Mouse (Mus musculus) cerebellum, postnatal 25 days (tissue): ENCODE data around the gene Sned1.
A peak's percentile ranks its signal among the peaks of the same experiment; 100 is the strongest.
"Not testable (repeated sequence)": the region's sequence is repeated elsewhere in the genome, so short reads cannot be mapped to it uniquely, and the experiment has no call there.

Experiments
- DNase-seq, 2 experiments: peaks; one replicate each; pipeline ENCODE4 v3.0.0; 2021; ENCODE audit warnings: mixed read lengths in 2 of 2

Sned1 gene

DNA sequence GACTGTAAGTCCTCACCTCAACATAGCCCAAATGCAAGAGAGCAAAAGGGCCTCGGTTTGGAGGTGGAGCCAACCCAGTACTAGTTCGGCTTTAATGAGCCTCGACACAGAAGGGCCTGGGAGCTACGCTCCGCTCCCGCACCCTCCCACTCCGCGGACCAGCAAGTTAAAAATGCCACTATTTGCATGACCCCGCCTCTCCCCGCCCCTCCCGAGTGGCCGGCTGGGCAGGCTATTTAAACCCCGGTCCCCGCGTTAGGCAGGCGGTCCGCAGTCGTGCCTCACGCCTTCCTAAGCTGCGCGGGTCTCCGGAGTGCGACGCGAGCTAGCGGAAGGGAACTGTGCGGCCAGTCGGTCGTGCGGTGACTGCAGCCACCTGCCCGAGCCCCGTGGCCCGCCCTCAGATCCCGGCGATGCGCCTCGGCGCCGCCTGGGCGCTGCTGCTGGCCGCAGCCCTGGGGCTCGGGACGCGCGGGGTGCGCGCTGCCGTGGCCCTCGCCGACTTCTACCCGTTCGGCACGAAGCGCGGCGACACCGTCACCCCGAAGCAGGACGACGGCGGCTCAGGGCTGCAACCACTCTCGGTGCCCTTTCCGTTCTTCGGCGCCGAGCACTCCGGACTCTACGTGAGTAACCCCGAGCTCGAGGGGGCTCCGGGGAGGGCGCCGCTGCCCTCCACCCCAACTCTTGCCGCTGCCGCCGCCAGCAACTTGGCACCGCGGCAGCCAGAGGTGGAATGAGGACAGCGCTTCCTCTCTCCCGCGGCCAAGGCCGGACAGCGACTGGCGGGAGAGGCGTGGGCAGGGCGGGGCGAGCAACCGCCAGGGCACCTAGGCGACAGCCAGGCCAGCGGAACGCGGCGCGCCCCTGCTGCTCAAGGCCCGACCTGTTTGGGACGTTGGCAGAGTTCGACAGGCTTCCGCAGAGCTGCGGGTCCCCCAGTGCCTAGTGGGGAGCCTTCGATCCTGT, at the start of gene Sned1:
TSS of gene Sned1 (plus strand) at position 266 of the 969 bp plus-strand sequence.
- DNase-seq, result peak; percentile 88 to 91

DNA sequence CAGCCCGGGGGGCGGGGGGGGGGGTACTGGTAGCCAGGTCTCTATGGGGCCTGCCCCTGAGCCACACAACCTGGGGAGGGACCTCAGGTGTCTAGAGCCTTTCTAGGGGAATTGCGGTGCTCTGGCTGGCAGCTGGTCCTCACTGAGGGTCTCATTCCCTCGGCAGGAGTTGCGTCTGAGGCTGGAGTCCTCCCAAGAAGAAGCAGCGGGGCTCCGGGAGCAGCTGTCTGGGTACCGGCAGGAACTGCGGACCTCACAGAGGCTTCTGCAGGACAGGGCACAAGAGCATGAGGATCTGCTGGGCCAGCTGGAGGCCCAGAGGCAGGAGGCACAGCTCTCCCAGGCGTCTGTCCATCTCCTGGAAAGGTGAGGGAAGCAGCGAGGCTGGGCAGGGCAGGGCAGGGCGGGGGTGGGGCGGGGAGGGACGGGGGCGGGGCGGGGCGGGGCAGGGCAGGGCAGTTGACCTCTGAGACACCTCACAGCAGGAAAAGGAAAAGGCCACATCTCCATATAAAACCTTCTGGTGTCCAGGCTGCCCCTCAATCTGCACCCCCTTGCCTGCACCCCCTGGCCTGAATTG, 44.8 kb upstream of the Sned1 start:
- no peak for DNase-seq

- no peak for DNase-seq
These were observed 40.7 kb upstream of the Sned1 start for GRCm38 (mm10) chr1:93194961-93195360.

DNA sequence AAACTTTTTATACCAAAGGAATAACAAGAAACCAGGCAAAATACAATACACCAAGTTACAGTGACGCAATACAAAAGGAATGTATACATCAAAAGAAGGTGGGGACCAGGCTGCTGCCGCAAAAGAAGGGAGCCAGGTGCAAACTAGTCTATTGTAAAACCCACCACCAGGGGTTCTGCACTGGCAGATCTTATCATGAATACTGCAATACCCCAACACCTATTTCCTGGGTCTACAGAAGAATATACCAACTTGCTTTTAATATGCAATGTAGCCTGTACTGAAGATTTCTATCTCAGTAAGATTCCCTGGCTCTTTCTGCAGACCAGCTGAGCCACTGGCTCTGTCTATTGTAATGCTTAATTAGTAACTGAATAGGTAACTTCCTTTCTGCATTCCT, 38.2 kb upstream of the Sned1 start:
- DNase-seq, result not testable (repeated sequence)

DNA sequence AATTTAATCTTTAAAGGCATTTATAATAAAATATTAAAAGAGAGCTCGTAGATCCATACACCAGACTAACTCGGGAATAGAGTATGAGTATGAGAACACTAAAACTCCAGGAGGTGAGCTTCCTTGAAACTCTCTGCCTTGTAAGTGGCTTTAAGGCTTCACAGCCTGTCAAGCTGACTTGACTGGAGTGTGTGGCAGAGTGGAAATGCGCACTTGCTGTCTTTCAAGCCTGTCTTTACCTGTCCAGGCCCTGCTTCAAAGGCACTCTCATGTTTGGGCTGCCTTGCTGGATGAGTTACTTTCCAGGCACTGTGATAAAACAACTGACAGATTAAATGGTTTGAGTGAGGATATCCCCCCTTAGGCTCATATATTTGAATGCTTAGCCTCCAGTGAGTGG, 37.7 kb upstream of the Sned1 start:
- DNase-seq, result no peak

GRCm38 (mm10) chr1:93206277-93206970, 29.2 kb upstream of the Sned1 start:
- no peak for DNase-seq

- DNase-seq, result no peak
These were observed 28.0 kb upstream of the Sned1 start for GRCm38 (mm10) chr1:93207536-93208064.

DNA sequence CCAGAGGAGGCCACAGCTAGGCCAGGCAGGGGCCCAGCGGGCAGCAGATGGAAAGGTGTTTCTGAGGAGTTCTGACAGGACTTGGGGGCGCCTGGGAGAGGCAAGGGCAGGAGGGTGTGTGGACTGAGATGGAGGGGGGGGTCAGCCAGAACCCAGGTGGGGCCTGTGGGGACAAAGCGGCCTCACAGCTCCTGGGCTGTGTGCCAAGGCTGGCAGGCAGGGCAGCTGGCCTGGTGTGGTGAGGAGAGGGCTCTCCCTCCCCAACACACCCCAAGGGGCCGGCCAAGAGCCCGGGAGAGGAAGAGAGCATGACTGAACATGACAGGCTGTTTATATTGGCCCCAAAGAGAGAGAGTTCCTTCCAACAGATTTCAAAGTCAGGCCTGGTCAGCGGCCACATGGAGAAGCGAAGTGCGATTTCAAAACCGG, 25.4 kb upstream of the Sned1 start:
- DNase-seq, result peak; percentile 32 to 60

DNA sequence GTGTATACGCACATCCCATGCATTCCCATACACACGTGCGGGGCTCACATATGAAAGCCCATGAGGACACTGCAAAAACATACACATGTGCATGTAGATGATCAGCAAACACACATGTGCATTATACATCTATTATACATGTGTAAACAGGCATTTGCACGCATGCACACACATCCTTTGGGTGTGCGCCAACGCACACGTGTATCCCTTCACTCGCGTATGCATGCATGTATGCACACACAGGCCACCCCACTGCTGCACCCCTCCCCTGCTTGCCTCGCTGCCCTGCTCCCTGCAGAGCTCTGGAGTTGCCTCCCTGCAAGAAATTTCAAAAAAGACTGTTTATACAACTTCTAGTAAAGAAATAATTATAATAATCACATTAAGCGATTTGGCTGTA, 24.6 kb upstream of the Sned1 start:
- DNase-seq, result no peak

DNA sequence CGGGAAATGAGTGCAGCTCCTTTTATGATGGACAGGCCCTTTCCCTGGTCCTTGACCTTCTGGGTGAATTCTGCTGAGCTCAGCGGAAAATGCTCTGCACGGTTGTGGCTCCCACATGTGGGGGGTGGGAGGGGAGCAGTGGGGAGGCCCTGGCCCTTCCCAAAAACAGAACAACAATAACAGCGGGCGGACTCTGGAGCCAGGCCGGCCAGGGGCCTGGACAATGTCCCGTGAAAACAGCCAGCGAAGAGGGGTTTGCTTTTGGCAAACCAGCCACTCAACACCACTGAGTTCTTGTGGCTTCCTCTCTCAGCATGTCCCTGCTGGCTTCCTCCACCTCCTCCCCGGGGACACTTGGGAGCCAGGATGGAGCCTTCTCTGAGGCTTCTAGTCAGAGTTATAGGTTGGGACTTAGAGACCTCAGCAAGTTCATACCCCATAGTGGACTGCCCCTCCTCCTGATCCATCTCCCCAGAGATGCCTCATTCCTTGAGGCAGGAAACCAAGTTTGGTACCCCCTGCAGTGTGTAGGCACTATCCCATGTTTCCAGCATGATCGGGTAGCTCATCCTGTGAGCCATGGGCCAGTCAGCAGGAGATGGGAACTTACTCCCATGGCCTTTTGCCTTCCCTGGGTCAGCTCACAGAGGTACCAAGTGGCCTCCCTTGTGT, 24.0 kb upstream of the Sned1 start:
- peak in 1 of 2 experiments; percentile 27 for DNase-seq

- no peak for DNase-seq
These were observed 23.2 kb upstream of the Sned1 start for GRCm38 (mm10) chr1:93212441-93212840.

DNA sequence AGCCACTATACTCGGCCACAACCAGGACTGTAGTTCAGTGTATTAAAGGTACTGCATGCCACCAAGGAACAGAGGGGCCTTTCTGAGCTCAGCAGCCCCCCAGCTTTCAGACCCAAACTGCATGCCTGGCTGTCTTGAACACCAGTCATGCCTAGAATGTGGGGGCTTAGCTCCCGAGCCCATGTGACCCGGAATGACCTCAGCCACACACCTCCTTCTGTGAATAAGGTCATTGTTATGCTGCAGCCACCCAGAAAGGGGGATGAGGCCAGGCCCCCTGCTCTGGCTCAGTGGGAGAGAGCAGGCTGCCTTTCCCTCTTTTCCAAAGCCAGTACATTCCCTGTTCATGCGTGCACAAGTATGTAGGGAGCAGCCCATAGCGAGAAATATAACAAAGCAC, 21.0 kb upstream of the Sned1 start:
- no peak for DNase-seq

GRCm38 (mm10) chr1:93216839-93217497, 18.7 kb upstream of the Sned1 start:
- no peak for DNase-seq

- DNase-seq, result no peak
These were observed 18.1 kb upstream of the Sned1 start for GRCm38 (mm10) chr1:93217530-93217929.

- DNase-seq, result no peak
These were observed 14.9 kb upstream of the Sned1 start for GRCm38 (mm10) chr1:93220776-93221175.

GRCm38 (mm10) chr1:93223972-93224371, 11.7 kb upstream of the Sned1 start:
- peak; percentile 51 to 70 for DNase-seq

- no peak for DNase-seq
These were observed 10.4 kb upstream of the Sned1 start for GRCm38 (mm10) chr1:93225226-93225625.

DNA sequence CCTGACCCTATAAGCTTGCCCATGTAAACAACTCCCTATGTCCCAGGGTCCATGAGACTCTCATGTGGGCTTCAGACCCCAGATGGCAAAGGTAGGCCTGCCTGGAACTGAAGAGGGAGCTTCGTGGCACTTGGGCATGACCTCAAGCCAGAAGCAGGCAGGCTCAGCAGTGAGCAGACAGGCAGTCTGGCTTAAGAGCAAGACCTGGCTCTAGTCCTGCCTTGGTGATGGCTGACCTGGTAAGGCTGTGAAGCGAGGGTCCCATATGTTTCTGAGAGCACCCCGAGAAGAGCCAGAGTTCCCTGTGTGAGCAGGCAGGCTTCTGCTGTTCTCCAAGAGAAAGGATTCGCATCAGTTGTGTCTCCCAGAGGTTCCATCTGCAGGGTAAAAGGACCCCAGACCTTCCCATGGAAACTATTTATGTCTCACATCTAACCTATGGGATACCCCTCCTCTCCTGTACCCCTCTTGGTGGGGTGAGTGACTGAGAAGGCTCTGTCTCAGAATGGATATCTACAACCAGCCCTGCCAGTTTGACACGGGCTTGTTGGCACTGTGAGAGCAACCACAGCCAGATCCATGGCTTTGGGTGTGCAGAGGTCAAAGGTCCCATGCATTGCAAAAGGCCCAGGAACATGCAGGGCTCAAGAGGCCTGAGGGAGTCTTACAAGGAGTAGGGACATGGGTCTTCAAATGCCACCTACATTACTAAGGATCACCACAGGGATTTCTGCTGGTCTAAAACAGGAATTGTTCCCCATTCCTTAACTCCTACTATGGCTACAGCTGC, 9.7 kb upstream of the Sned1 start:
- no peak for DNase-seq

GRCm38 (mm10) chr1:93227303-93227975, 8.2 kb upstream of the Sned1 start:
- peak; percentile 58 to 61 for DNase-seq

GRCm38 (mm10) chr1:93227976-93228365, 7.7 kb upstream of the Sned1 start:
- DNase-seq, result no peak

DNA sequence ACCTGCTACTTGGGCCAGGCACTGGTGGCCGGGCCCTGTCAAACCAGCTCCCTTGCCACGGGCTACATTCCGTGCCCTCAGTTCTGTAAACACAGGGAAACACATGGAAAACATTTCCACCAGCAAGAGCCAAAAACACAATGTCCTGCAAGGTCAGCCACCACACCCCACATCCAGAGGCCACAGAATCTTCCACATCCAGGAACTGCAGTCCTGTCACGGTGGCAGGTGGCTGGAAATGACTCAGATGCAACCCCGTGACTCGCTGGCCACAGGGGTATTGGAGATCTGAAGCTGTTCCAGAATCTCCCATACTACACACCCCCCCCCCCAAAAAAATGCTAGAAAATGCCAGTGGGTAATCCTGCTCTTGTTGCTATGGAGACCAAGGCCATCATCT, 6.4 kb upstream of the Sned1 start:
- no peak for DNase-seq
